Mouse (Mus musculus): ENCODE data around the gene Hist1h3a. TPM values are rescaled to one million over a fixed set of nuclear protein-coding genes. Genes with fewer than 3 reads are reported as not detected.
"Not testable (repeated sequence)": the region's sequence is repeated elsewhere in the genome, so short reads cannot be mapped to it uniquely, and the experiment has no call there.

The Hist1h3a gene
- polyA plus RNA-seq, 1 experiment from 2014 or later: 1.9 TPM

GRCm38 (mm10) chr13:23724239-23724638 lies 37.9 kb downstream of the Hist1h3a start:
- H3K4me3 ChIP-seq: no peak overlapping the region
- no peak for ATAC-seq (ENCODE audit: extremely low read depth, insufficient number of reproducible peaks, low FRiP score, low TSS enrichment)
- H3K4me2 ChIP-seq: 0 out of 2 replicates have a peak overlapping the region, but pooled peaks have one; percentile 5
- H3K36me3 ChIP-seq: no peaks in the 10 kb centered on the region
- WGBS: 38% methylated on average over 4 of the region's 4 CpGs
- H3K9me3 ChIP-seq: peaks cover 7% of the 10 kb centered on the region; the same call in 1 of the 2 replicates
- peaks cover 21% of the 10 kb centered on the region for H3K4me1 ChIP-seq
- no peak overlapping the region for H3K27ac ChIP-seq (replicated peaks)
- H3K27me3 ChIP-seq (replicated peaks): no peaks in the 10 kb centered on the region; the same call in 1 of the 2 replicates
- no peak overlapping the region for H3K9ac ChIP-seq

GRCm38 (mm10) chr13:23717593-23718245 lies 44.5 kb downstream of the Hist1h3a start:
- 18% methylated on average over 2 of the region's 2 CpGs for WGBS
- not testable (repeated sequence) for H3K9ac ChIP-seq; H3K27me3 ChIP-seq (replicated peaks); H3K27ac ChIP-seq (replicated peaks); H3K9me3 ChIP-seq; ATAC-seq (ENCODE audit: extremely low read depth, insufficient number of reproducible peaks, low FRiP score, low TSS enrichment); H3K4me2 ChIP-seq; H3K36me3 ChIP-seq; H3K4me3 ChIP-seq
- H3K4me1 ChIP-seq: peaks cover 12% of the 10 kb centered on the region

GRCm38 (mm10) chr13:23717176-23717575 lies 45.0 kb downstream of the Hist1h3a start:
- no peak overlapping the region for H3K27ac ChIP-seq (replicated peaks)
- WGBS: 38% methylated on average over 11 of the region's 11 CpGs
- no peak for ATAC-seq (ENCODE audit: extremely low read depth, insufficient number of reproducible peaks, low FRiP score, low TSS enrichment)
- H3K9me3 ChIP-seq: peaks cover 7% of the 10 kb centered on the region; the same call in 1 of the 2 replicates
- no peak overlapping the region for H3K9ac ChIP-seq
- H3K4me3 ChIP-seq: no peak overlapping the region
- no peaks in the 10 kb centered on the region for H3K36me3 ChIP-seq
- H3K4me2 ChIP-seq: no peak overlapping the region
- no peaks in the 10 kb centered on the region for H3K27me3 ChIP-seq (replicated peaks)
- peaks cover 12% of the 10 kb centered on the region for H3K4me1 ChIP-seq

- Histone ChIP-seq H3K4me2 (no peak overlapping the region), H3K4me1 (peaks cover 12% of the 10 kb centered on the region), H3K27me3 (replicated peaks) (no peaks in the 10 kb centered on the region), H3K9ac (no peak overlapping the region), H3K9me3 (peaks cover 7% of the 10 kb centered on the region; the same call in 1 of the 2 replicates), H3K36me3 (no peaks in the 10 kb centered on the region), H3K4me3 (no peak overlapping the region), H3K27ac (replicated peaks) (no peak overlapping the region)
- WGBS: 53% methylated on average over 5 of the region's 5 CpGs
- ATAC-seq (ENCODE audit: extremely low read depth, insufficient number of reproducible peaks, low FRiP score, low TSS enrichment): no peak
Observed at GRCm38 (mm10) chr13:23716261-23717042, 45.7 kb downstream of the Hist1h3a start.

Small RNA genes within 50 kb of the gene (microRNA-seq; reads per million reads assigned to microRNA genes)
- gene Gm44314 (not detected), gene Gm44484 (not detected)

Other genes starting within 250 kb of the Hist1h3a start
- 6.3 and 7.2 TPM in 2 replicates for gene Hist1h4h, start 231.3 kb downstream of the Hist1h3a start, polyA plus RNA-seq (2015; fragmentation: Nextera tagmentation; extraction: Ambion mirVana)
- 2.0 and 3.0 TPM in 2 replicates for gene Hist1h2af, start 228.5 kb downstream of the Hist1h3a start, polyA plus RNA-seq (2015; fragmentation: Nextera tagmentation; extraction: Ambion mirVana)
- 4.1 and 5.5 TPM in 2 replicates for gene Hist1h3g, start 227.0 kb downstream of the Hist1h3a start, polyA plus RNA-seq (2015; fragmentation: Nextera tagmentation; extraction: Ambion mirVana)
- gene Hist1h2bh, start 219.0 kb downstream of the Hist1h3a start, polyA plus RNA-seq (2015; fragmentation: Nextera tagmentation; extraction: Ambion mirVana): 0.32 and 0.52 TPM in 2 replicates
- 0.28 and 0.48 TPM in 2 replicates for gene Hist1h3f, start 218.3 kb downstream of the Hist1h3a start, polyA plus RNA-seq (2015; fragmentation: Nextera tagmentation; extraction: Ambion mirVana)
- not detected in 2 replicates for gene Hist1h4f, start 210.7 kb downstream of the Hist1h3a start, polyA plus RNA-seq (2015; fragmentation: Nextera tagmentation; extraction: Ambion mirVana)
- gene Hist1h1d, start 209.1 kb downstream of the Hist1h3a start, polyA plus RNA-seq (2015; fragmentation: Nextera tagmentation; extraction: Ambion mirVana): 0.23 and 0.29 TPM in 2 replicates
- 1.5 and 2.2 TPM in 2 replicates for gene Hist1h3e, start 200.0 kb downstream of the Hist1h3a start, polyA plus RNA-seq (2015; fragmentation: Nextera tagmentation; extraction: Ambion mirVana)
- gene Hist1h2ae, start 191.2 kb downstream of the Hist1h3a start, polyA plus RNA-seq (2015; fragmentation: Nextera tagmentation; extraction: Ambion mirVana): 33.5 and 42.7 TPM in 2 replicates
- gene Hist1h2bg, start 191.0 kb downstream of the Hist1h3a start, polyA plus RNA-seq (2015; fragmentation: Nextera tagmentation; extraction: Ambion mirVana): 3.9 and 4.2 TPM in 2 replicates
- gene Hist1h2bf, start 188.2 kb downstream of the Hist1h3a start, polyA plus RNA-seq (2015; fragmentation: Nextera tagmentation; extraction: Ambion mirVana): 1.6 and 3.0 TPM in 2 replicates
- gene Hist1h2ad, start 188.0 kb downstream of the Hist1h3a start, polyA plus RNA-seq (2015; fragmentation: Nextera tagmentation; extraction: Ambion mirVana): 0.60 and 0.84 TPM in 2 replicates
- 2.4 TPM in 2 replicates for gene Hist1h3d, start 186.6 kb downstream of the Hist1h3a start, polyA plus RNA-seq (2015; fragmentation: Nextera tagmentation; extraction: Ambion mirVana)
- 54.8 and 60.0 TPM in 2 replicates for gene Hist1h4d, start 180.8 kb downstream of the Hist1h3a start, polyA plus RNA-seq (2015; fragmentation: Nextera tagmentation; extraction: Ambion mirVana)
- 1.3 and 1.5 TPM in 2 replicates for gene Hist1h2be, start 141.3 kb downstream of the Hist1h3a start, polyA plus RNA-seq (2015; fragmentation: Nextera tagmentation; extraction: Ambion mirVana)
- 11.0 and 12.2 TPM in 2 replicates for gene Hist1h1e, start 139.8 kb downstream of the Hist1h3a start, polyA plus RNA-seq (2015; fragmentation: Nextera tagmentation; extraction: Ambion mirVana)
- gene Hist1h2ac, start 78.4 kb downstream of the Hist1h3a start, polyA plus RNA-seq (2015; fragmentation: Nextera tagmentation; extraction: Ambion mirVana): 0.59 and 0.68 TPM in 2 replicates
- 50.1 and 54.5 TPM in 2 replicates for gene Hist1h2bc, start 78.2 kb downstream of the Hist1h3a start, polyA plus RNA-seq (2015; fragmentation: Nextera tagmentation; extraction: Ambion mirVana)
- gene Hist1h1t, start 66.6 kb downstream of the Hist1h3a start, polyA plus RNA-seq (2015; fragmentation: Nextera tagmentation; extraction: Ambion mirVana): not detected in 2 replicates
- gene Hist1h4c, start 63.9 kb downstream of the Hist1h3a start, polyA plus RNA-seq (2015; fragmentation: Nextera tagmentation; extraction: Ambion mirVana): 2.4 and 3.7 TPM in 2 replicates
- 10.3 and 10.7 TPM in 2 replicates for gene Hfe, start 51.5 kb downstream of the Hist1h3a start, polyA plus RNA-seq (2015; fragmentation: Nextera tagmentation; extraction: Ambion mirVana)
- 31.2 and 33.8 TPM in 2 replicates for gene Hist1h1c, start 23.6 kb downstream of the Hist1h3a start, polyA plus RNA-seq (2015; fragmentation: Nextera tagmentation; extraction: Ambion mirVana)
- 2.7 and 3.8 TPM in 2 replicates for gene Hist1h3c, start 16.8 kb downstream of the Hist1h3a start, polyA plus RNA-seq (2015; fragmentation: Nextera tagmentation; extraction: Ambion mirVana)
- gene Hist1h2bb, start 15.7 kb downstream of the Hist1h3a start, polyA plus RNA-seq (2015; fragmentation: Nextera tagmentation; extraction: Ambion mirVana): 1.6 and 2.2 TPM in 2 replicates
- 20.1 and 20.3 TPM in 2 replicates for gene Hist1h2ab, start 11.3 kb downstream of the Hist1h3a start, polyA plus RNA-seq (2015; fragmentation: Nextera tagmentation; extraction: Ambion mirVana)
- gene Hist1h3b, start 10.1 kb downstream of the Hist1h3a start, polyA plus RNA-seq (2015; fragmentation: Nextera tagmentation; extraction: Ambion mirVana): 5.5 and 6.3 TPM in 2 replicates
- gene Hist1h4b, start 5.4 kb downstream of the Hist1h3a start, polyA plus RNA-seq (2015; fragmentation: Nextera tagmentation; extraction: Ambion mirVana): 2.3 and 2.8 TPM in 2 replicates
- not detected in 2 replicates for gene Hist1h4a, start 1.2 kb downstream of the Hist1h3a start, polyA plus RNA-seq (2015; fragmentation: Nextera tagmentation; extraction: Ambion mirVana)
- 1.5 and 1.6 TPM in 2 replicates for gene Hist1h1a, start 1.3 kb upstream of the Hist1h3a start, polyA plus RNA-seq (2015; fragmentation: Nextera tagmentation; extraction: Ambion mirVana)
- 0.09 and 0.20 TPM in 2 replicates for gene Trim38, start 7.5 kb upstream of the Hist1h3a start, polyA plus RNA-seq (2015; fragmentation: Nextera tagmentation; extraction: Ambion mirVana)
- gene Slc17a2, start 44.6 kb upstream of the Hist1h3a start, polyA plus RNA-seq (2015; fragmentation: Nextera tagmentation; extraction: Ambion mirVana): 0.05 TPM in 1 of 2 replicates, not detected in the other
- 0.08 TPM in 1 of 2 replicates, not detected in the other for gene Slc17a3, start 77.0 kb upstream of the Hist1h3a start, polyA plus RNA-seq (2015; fragmentation: Nextera tagmentation; extraction: Ambion mirVana)
- not detected in 2 replicates for gene Slc17a1, start 105.4 kb upstream of the Hist1h3a start, polyA plus RNA-seq (2015; fragmentation: Nextera tagmentation; extraction: Ambion mirVana)
- gene Slc17a4, start 152.6 kb upstream of the Hist1h3a start, polyA plus RNA-seq (2015; fragmentation: Nextera tagmentation; extraction: Ambion mirVana): not detected in 2 replicates
- not detected in 2 replicates for gene Hist1h2ba, start 171.8 kb upstream of the Hist1h3a start, polyA plus RNA-seq (2015; fragmentation: Nextera tagmentation; extraction: Ambion mirVana)
- gene Hist1h2aa, start 172.1 kb upstream of the Hist1h3a start, polyA plus RNA-seq (2015; fragmentation: Nextera tagmentation; extraction: Ambion mirVana): not detected in 2 replicates
- not detected in 2 replicates for gene Scgn, start 228.8 kb upstream of the Hist1h3a start, polyA plus RNA-seq (2015; fragmentation: Nextera tagmentation; extraction: Ambion mirVana)

Measured in heart, embryonic 13.5 days (tissue).